Mouse (Mus musculus): ENCODE measurements at regions not wholly inside any gene's neighbourhood (a gene's known extent, or its start where the extent isn't known, plus 50 kb on each side); places are given as distances from the start of the nearest gene placed in this dataset.

DNA sequence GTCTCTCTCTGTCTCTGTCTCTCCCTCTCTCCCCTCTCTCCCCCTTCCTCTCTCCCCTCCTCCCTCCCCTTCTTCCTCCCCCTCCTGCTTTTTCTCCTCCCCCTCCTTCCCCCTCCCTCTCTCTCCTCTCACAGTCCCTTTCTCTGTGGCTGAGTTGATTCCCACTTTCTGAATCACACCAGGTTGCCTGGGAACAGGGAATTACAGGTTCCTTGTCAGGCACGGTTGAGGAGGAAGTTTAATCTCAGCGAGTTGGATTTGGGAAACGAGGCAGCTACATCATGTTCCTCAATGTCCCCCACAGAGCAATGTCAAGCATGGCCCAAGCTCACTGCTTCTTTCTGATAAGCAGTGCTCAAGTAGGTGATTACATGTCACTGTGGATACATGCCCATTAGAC lies 386.3 kb upstream of the Kazn start:
- H3K9ac ChIP-seq (replicated peaks), result no peak overlapping the region
- H3K27me3 ChIP-seq, result no peaks in the 10 kb centered on the region
- ATAC-seq, result no peak
- peaks cover 9% of the 10 kb centered on the region for H3K4me1 ChIP-seq (replicated peaks)
- H3K36me3 ChIP-seq, result no peaks in the 10 kb centered on the region
- H3K27ac ChIP-seq, result no peak overlapping the region
- H3K4me2 ChIP-seq (replicated peaks), result no peak overlapping the region
- H3K4me3 ChIP-seq (replicated peaks), result no peak overlapping the region
- H3K9me3 ChIP-seq, result no peaks in the 10 kb centered on the region
- WGBS, result 34% methylated on average over 3 of the region's 3 CpGs

DNA sequence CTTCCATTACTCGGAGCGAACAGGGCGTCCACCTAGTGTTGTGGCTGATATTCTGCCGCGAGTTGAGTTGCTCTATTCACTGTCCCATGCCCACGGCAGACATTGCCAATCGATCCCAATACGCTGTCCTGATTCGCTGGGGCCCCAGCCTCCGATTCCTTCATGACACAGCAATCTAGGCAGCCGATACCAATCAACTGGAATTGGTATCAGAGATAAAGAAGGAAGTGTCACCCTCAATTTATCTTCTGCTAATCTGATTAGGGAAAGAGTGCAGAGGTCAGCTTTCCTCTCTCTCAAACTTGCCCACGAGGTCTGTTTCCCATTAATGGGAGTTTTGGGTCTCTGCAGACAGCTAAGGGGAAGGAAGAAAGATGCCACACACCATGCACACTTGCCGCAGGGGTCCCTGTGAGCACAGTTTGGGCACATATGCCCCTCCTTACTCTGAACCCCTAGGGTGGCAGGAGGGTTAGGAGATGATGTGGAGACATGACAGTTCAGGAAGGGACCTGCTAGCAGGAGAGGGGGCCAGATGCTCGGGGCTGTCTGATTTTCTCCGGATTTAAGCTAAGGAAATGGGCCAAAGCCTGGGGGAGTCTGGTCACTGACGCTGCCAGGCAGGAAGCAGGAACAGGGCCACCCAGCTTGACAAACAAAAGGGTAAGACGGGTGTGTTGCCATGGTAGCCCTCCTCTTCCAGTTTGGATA lies 383.1 kb upstream of the Kazn start:
- H3K9ac ChIP-seq (replicated peaks), result no peak overlapping the region
- 0 out of 2 replicates have a peak, but pooled peaks cover 2% of the 10 kb centered on the region for H3K27me3 ChIP-seq
- H3K4me1 ChIP-seq (replicated peaks), result peaks cover 15% of the 10 kb centered on the region
- no peak overlapping the region for H3K27ac ChIP-seq
- 0 out of 2 replicates have a peak, but pooled peaks have one; percentile 35 for ATAC-seq
- H3K9me3 ChIP-seq, result no peaks in the 10 kb centered on the region
- 23% methylated on average over 17 of the region's 17 CpGs for WGBS
- H3K4me3 ChIP-seq (replicated peaks), result no peak overlapping the region
- H3K36me3 ChIP-seq, result no peaks in the 10 kb centered on the region
- H3K4me2 ChIP-seq (replicated peaks), result no peak overlapping the region

GRCm38 (mm10) chr4:142619396-142619795 lies 380.2 kb upstream of the Kazn start:
- no peak overlapping the region for H3K27ac ChIP-seq
- H3K4me3 ChIP-seq (replicated peaks), result no peak overlapping the region
- no peaks in the 10 kb centered on the region for H3K9me3 ChIP-seq
- H3K36me3 ChIP-seq, result no peaks in the 10 kb centered on the region
- 0 out of 2 replicates have a peak, but pooled peaks cover 2% of the 10 kb centered on the region for H3K27me3 ChIP-seq
- H3K4me1 ChIP-seq (replicated peaks), result peaks cover 15% of the 10 kb centered on the region
- ATAC-seq, result no peak
- H3K9ac ChIP-seq (replicated peaks), result no peak overlapping the region
- no peak overlapping the region for H3K4me2 ChIP-seq (replicated peaks)
- 60% methylated on average over 8 of the region's 8 CpGs for WGBS

DNA sequence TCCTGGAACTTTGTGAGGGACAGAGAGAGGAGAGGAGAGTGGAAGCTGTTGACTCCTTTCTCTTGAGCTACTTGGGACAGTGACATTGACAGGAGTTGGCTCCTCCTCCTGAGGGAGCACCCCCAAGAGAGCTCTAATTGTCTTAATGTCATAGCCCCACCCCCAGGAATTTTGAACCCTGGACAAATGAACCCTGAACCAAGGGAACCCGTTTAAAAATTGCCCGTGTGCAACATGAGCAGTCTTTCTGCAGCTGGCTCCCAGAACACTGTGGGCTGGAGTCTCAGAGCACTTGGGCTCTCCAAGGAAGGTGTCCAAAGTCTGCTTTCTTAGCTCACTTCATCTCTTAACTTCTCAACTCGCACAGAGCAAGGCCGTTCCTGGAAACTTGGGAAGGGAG lies 379.6 kb upstream of the Kazn start:
- Histone ChIP-seq H3K36me3 (no peaks in the 10 kb centered on the region), H3K4me1 (replicated peaks) (peaks cover 15% of the 10 kb centered on the region), H3K4me3 (replicated peaks) (no peak overlapping the region), H3K4me2 (replicated peaks) (no peak overlapping the region), H3K9ac (replicated peaks) (no peak overlapping the region), H3K9me3 (no peaks in the 10 kb centered on the region), H3K27ac (no peak overlapping the region), H3K27me3 (0 out of 2 replicates have a peak, but pooled peaks cover 2% of the 10 kb centered on the region)
- no peak for ATAC-seq
- 21% methylated on average over 4 of the region's 4 CpGs for WGBS

DNA sequence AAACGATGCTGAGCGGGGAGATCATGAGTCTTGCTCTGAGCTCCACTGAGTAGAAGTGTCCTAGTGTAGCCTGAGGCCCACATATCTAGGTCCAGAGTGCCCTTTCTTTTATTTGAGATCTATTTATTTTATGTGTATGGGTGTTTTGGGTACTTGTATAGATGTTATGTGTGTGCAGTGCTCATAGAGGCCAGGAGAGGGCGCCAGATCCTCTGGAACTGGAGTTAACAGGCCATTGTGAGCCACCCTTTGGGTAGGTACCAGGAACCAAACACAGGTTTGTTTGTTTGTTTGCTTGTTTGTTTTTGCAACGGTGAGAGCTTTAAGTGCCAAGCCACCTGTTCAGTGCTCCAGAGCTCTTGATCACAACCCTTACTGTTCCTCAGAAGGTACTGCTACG lies 378.5 kb upstream of the Kazn start:
- no peaks in the 10 kb centered on the region for H3K36me3 ChIP-seq
- H3K9ac ChIP-seq (replicated peaks), result no peak overlapping the region
- H3K9me3 ChIP-seq, result no peaks in the 10 kb centered on the region
- ATAC-seq, result no peak
- no peak overlapping the region for H3K4me3 ChIP-seq (replicated peaks)
- 0 out of 2 replicates have a peak, but pooled peaks cover 2% of the 10 kb centered on the region for H3K27me3 ChIP-seq
- H3K27ac ChIP-seq, result no peak overlapping the region
- H3K4me2 ChIP-seq (replicated peaks), result no peak overlapping the region
- H3K4me1 ChIP-seq (replicated peaks), result peaks cover 13% of the 10 kb centered on the region
- WGBS, result 69% methylated on average over 5 of the region's 5 CpGs

- 82% methylated on average over 7 of the region's 7 CpGs for WGBS
- Histone ChIP-seq H3K4me3 (replicated peaks) (no peak overlapping the region), H3K9me3 (no peaks in the 10 kb centered on the region), H3K4me1 (replicated peaks) (peaks cover 6% of the 10 kb centered on the region), H3K9ac (replicated peaks) (no peak overlapping the region), H3K27me3 (0 out of 2 replicates have a peak, but pooled peaks cover 2% of the 10 kb centered on the region), H3K36me3 (no peaks in the 10 kb centered on the region), H3K4me2 (replicated peaks) (no peak overlapping the region), H3K27ac (no peak overlapping the region)
- ATAC-seq, result no peak
Observed at GRCm38 (mm10) chr4:142616901-142617300, 377.7 kb upstream of the Kazn start.

GRCm38 (mm10) chr4:142605098-142605497 lies 365.9 kb upstream of the Kazn start:
- Histone ChIP-seq H3K4me3 (replicated peaks) (no peak overlapping the region), H3K4me1 (replicated peaks) (no peaks in the 10 kb centered on the region), H3K9ac (replicated peaks) (no peak overlapping the region), H3K4me2 (replicated peaks) (no peak overlapping the region), H3K27ac (no peak overlapping the region), H3K9me3 (no peaks in the 10 kb centered on the region), H3K27me3 (no peaks in the 10 kb centered on the region), H3K36me3 (no peaks in the 10 kb centered on the region)
- 84% methylated on average over 3 of the region's 3 CpGs for WGBS
- ATAC-seq, result no peak

DNA sequence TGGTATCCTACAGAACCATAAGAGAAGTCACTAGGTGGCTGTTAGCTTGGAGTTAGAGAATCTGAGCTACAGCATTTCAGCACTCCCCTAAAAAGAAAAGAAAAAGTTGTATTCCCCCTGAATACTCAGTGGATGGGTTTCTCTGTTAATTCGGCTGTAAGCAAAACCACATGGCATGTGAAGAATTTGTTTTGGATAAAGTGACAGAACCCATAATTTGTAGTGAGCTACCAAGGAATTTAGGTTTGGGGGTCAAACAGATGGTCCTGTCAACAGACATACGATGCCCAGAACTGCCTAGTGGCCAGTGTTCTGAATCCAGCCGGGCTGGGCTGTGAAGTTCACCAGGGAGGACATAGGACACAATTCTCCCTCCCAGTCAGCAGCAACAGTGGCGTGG lies 358.0 kb upstream of the Kazn start:
- no peak overlapping the region for H3K9ac ChIP-seq (replicated peaks)
- ATAC-seq, result no peak
- no peaks in the 10 kb centered on the region for H3K4me1 ChIP-seq (replicated peaks)
- no peak overlapping the region for H3K27ac ChIP-seq
- H3K36me3 ChIP-seq, result no peaks in the 10 kb centered on the region
- H3K4me2 ChIP-seq (replicated peaks), result no peak overlapping the region
- WGBS, result 82% methylated on average over 4 of the region's 4 CpGs
- H3K27me3 ChIP-seq, result no peaks in the 10 kb centered on the region
- H3K4me3 ChIP-seq (replicated peaks), result no peak overlapping the region
- H3K9me3 ChIP-seq, result no peaks in the 10 kb centered on the region

GRCm38 (mm10) chr4:142589084-142589741 lies 350.0 kb upstream of the Kazn start:
- no peaks in the 10 kb centered on the region for H3K27me3 ChIP-seq
- peak overlapping the region; percentile 54 for H3K27ac ChIP-seq
- 65% methylated on average over 7 of the region's 7 CpGs for WGBS
- no peak overlapping the region for H3K9ac ChIP-seq (replicated peaks)
- no peak overlapping the region for H3K4me3 ChIP-seq (replicated peaks)
- ATAC-seq, result no peak
- no peak overlapping the region for H3K4me2 ChIP-seq (replicated peaks)
- H3K9me3 ChIP-seq, result no peaks in the 10 kb centered on the region
- no peaks in the 10 kb centered on the region for H3K36me3 ChIP-seq
- peaks cover 31% of the 10 kb centered on the region for H3K4me1 ChIP-seq (replicated peaks)

- no peak overlapping the region for H3K4me3 ChIP-seq (replicated peaks)
- peak overlapping the region; percentile 12 for H3K4me2 ChIP-seq (replicated peaks)
- peak overlapping the region; percentile 54 for H3K27ac ChIP-seq
- no peaks in the 10 kb centered on the region for H3K36me3 ChIP-seq
- ATAC-seq, result peak; percentile 75
- no peaks in the 10 kb centered on the region for H3K27me3 ChIP-seq
- no peaks in the 10 kb centered on the region for H3K9me3 ChIP-seq
- no peak overlapping the region for H3K9ac ChIP-seq (replicated peaks)
- 56% methylated on average over 24 of the region's 24 CpGs for WGBS
- H3K4me1 ChIP-seq (replicated peaks), result peaks cover 31% of the 10 kb centered on the region
Observed at GRCm38 (mm10) chr4:142588418-142589083, 349.4 kb upstream of the Kazn start.

GRCm38 (mm10) chr4:142587345-142588035 lies 348.3 kb upstream of the Kazn start:
- ATAC-seq, result 0 out of 2 replicates have a peak, but pooled peaks have one; percentile 43
- H3K36me3 ChIP-seq, result no peaks in the 10 kb centered on the region
- peaks cover 31% of the 10 kb centered on the region for H3K4me1 ChIP-seq (replicated peaks)
- H3K4me2 ChIP-seq (replicated peaks), result peak overlapping the region; percentile 9; the same call in 1 of the 2 replicates
- peak overlapping the region; percentile 28; the same call in 1 of the 2 replicates for H3K9ac ChIP-seq (replicated peaks)
- H3K9me3 ChIP-seq, result no peaks in the 10 kb centered on the region
- peak overlapping the region; percentile 54 for H3K27ac ChIP-seq
- WGBS, result 52% methylated on average over 22 of the region's 22 CpGs
- H3K27me3 ChIP-seq, result no peaks in the 10 kb centered on the region
- no peak overlapping the region for H3K4me3 ChIP-seq (replicated peaks)

DNA sequence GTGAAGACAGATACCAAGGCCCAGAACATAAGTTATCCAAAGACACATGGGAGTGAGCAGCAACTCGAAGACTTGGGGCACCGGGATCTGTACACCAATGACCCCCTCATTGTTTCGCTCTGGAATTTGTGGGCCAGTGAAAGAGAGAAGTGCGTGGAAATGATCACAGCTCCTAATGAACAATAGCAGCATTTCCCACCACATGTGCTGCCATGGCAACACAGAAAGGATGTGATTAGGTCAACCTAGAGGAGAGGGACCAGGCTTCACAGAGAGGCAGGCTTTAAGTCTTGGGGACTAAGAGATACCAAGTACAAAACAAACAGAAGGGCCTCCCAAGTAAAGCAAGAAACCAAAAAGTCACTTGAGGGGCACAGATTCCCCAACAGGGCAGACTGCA lies 339.3 kb upstream of the Kazn start:
- H3K36me3 ChIP-seq, result no peaks in the 10 kb centered on the region
- 25% methylated on average over 4 of the region's 4 CpGs for WGBS
- ATAC-seq, result no peak
- H3K4me1 ChIP-seq (replicated peaks), result peaks cover 23% of the 10 kb centered on the region
- no peak overlapping the region for H3K4me3 ChIP-seq (replicated peaks)
- no peak overlapping the region for H3K4me2 ChIP-seq (replicated peaks)
- H3K9ac ChIP-seq (replicated peaks), result no peak overlapping the region
- H3K27ac ChIP-seq, result no peak overlapping the region
- no peaks in the 10 kb centered on the region for H3K9me3 ChIP-seq
- no peaks in the 10 kb centered on the region for H3K27me3 ChIP-seq
